Mouse (Mus musculus) naive thymus-derived CD4-positive, alpha-beta T cell, adult 2 months (primary cell): Measurements from ENCODE around the gene Psmd11.

ENCODE experiments used
- DNase-seq: peaks from one replicate; pipeline ENCODE4 v3.0.0-alpha.2; 2011; ENCODE audit warnings: low read depth

The Psmd11 gene

DNA sequence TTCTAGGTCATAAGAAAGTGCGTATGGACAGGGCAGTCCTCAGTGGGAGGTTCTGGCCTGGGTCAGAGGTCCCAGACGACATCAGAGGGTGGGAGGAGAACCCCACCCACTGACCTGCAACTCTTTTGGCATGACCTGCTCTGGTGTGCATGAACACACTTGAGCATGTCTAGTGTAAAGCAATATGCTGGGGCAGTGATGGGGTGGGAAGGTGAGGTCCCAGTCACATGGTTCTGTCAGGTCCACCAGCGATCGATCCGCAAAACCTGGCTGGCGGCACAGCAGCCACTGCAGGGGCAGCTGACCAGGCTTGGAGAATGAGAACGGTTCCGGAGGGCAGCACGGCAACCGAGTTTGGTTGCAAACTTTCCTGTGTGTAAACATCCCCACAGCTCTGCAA lies 53.9 kb downstream of the Psmd11 start:
- no peak for DNase-seq

DNA sequence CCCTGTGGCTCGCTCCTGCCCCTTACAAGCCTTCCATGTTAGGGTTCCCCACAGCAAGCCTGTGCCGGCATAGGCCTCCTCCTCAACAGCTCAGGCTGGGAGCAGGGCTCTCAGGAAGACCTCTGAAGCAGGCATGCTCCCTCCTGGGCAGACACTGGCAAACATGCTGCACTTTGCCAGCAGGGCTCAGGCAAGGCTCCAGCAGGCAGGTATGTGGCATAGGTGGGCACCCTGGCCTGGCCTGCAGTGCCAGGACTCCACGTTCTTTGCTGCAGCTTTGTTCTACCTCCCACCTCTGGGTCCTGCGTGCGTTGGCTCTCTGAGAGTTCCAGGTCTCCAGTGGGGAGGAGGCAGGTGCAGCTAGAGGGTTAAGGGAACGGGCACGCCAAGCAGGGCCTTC lies 54.5 kb downstream of the Psmd11 start:
- no peak for DNase-seq

DNA sequence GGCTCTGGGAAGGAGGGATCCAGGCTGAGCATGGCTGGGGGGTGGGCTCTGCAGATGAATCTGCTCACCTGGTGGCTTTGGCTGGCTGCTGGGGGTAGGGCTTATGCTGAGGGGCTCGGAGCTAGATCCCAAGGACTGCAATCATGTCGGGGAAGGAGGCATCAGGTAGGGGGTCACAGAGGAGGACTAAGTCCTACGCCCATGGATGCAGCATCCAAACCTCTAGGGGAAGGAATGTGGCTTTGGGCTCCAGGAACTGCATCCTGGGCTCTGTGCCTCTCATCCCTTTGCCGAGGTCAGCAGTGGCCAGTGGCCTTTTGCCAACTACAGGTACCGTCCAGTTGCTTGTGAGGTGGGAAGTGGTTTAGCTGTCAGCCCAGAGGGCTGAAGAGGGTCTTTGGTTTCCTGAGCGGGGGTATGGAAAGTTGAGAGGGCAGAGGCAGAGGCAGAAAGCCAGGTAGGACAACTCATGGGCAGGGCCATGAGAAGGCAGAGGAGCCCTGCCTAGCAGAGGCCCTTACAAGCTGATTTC lies 55.2 kb downstream of the Psmd11 start:
- no peak for DNase-seq

DNA sequence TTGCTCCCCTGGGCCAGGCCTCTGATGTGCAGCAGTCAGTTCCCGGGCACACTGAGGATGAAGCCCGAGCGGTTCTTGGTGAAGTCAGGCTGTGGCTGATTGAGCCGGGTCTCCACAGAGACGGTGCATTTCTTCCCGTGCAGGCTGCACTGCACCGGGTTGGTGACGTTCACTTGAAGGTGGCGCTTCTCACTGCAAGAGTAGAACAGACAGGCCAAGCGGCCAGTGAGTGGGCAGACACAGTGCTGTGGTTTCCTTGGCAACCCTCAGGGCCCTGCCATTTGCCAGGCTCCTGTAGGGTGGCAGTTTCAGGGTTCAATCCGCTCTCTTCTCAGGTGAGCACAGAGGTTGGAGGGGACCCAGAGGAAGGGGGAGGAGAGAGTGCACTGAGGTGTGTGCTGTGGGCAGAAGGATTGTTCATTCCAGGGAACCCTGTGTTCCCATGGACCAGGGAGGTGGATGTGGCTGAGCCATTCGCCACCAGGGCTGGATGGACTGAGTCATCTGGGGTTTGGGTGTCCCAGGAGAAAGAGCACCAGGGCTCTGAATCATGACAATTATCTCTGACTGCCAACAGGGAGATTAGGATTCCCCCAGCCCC lies 55.9 kb downstream of the Psmd11 start:
- DNase-seq: no peak

DNA sequence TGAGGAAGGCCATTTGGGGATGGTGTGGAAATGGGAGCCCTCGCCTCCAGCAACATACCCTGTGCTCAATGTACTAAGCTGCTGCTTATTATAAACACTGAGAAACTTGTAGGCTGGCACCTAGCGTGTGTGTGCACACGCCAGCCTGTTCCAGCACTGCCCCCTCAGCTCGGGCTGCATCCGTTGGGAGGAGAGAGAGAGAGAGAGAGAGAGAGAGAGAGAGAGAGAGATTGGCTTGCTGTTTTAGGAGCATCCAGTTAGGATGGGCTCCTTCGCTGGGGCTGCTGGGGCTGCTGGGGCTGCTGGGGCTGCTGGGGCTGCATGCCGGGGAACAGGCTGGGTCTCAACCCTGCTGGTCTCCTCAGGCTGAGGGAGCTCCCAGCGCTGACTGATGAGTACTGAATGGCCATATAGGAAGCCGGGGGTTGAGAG lies 56.7 kb downstream of the Psmd11 start:
- no peak for DNase-seq

DNA sequence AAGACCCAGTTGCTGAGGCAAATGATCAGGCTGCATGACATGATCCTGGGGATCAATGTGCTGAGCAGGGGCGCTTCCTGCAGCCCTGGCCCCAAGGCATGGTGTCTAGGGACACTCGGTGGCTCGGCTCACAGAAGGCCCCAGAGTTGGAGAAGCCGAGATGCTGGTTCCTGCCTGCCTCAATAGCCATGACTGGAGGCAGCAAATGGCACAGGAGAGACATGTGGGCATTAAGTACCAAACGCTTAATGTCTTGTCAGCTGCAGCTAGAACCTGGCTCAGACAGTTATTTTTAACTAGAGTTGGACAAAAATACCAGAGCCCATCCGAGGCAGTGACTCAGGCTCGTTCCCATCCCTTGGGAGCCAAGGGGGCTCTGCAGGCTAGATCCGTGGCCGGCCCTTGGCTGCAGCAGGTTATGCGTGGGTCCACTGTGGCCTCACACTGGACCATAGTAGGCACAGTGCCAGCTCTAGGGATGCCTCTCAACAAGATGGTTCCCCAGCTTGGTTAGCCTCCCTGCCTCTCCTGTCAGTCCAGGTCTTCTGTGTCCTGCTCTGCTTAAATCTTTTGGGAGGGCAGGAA lies 57.3 kb downstream of the Psmd11 start:
- DNase-seq: no peak

DNA sequence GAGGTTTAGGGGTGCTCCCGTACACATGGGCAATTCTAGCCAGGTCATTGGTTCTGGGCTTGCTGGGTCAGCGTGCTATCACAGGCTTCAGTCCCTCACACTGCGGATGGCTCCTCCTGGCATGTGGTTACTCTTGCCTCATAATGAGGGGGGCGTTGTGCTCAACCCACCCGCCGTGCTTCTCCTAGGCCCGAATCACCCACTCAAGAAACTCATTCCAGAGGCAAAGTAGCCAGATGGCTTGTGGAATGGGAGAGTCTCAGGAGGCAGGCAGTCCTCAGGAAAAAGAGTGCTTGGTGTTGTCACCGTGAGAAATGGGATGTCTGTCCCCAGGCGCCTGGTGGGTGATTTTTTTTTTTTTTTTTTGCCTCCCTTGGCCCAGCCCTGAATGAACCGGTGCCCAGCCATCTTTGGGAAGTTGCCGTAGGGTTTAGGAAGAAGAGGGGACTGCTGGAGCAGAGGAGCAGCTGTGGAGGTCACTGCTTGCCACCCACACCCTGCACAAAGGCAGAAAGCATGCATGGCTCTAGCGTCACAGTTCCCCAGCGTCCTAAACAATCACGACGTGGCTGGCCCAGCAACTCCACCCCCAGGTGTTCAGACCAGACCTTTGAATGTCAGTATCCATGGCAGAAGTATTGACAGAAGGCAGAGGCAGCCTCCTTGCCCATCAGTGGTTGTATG lies 59.6 kb downstream of the Psmd11 start:
- no peak for DNase-seq

DNA sequence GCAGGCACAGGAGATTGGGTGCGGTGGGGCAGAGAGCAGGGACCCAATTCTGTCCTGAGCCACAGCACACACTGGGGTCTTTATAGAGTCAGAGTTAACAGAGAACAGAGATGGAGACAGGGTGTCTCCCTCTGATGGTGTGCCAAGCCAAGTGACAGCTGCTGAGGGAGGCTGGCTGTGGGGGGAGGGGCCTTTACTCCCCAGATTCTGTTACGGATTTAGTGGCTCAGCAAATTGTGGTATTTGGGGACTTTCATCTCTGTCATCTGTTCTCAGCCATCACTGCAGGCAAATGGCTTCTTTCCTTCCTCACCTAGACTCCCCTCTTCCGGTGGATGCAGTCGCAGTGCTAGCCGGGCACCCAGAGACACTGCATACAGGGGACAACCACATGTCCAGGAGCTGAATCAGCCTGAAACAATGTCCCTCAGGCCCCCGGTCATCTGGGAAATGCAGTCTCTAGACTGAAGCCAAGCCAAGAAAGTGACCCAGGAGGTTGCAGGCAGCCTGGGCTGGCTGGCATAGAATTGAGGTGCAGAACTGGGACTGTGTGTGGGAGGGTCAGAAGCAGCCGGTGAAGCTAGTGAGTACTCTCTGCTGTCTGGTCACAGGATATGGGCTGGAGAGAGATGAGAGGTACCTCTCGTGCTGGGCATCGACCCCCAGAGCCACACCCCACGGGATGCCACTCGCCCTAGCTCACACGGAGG lies 60.9 kb downstream of the Psmd11 start:
- DNase-seq: peak; percentile 49

DNA sequence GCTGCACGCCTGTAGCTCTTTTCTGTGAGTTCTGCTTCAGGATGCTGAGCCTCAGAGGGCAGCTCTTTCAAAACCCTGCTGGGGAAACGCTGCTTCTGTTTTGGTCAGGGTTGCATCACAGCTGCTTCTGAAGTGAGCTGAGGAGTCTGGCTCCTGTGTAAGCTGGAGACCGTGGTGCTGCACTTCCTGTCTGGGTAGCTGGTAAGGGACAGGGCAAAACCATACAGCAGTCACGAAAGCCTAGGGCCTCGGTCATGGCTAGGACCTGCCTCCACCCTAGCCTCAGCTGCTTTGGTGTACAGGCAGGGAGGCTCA lies 61.4 kb downstream of the Psmd11 start:
- peak; percentile 44 for DNase-seq

DNA sequence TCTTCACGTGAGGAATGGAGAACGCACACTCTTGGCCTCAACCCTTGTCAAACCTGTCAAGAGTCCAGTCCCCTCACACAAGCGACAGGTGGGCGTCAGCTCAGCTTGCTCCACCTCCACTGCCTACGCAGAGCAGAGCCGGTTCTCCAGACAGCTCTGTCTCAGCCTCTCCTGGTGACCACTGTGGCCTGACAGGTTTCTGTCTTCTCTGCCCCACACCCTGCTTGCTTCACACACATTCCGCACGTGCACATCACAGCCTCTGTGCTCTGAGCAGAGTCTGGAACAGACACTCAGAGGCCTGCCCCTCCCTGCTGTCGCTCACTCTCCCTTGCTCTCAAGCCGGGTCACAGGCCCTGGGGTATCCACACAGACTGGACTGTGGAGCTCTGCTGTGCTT lies 62.4 kb downstream of the Psmd11 start:
- no peak for DNase-seq

DNA sequence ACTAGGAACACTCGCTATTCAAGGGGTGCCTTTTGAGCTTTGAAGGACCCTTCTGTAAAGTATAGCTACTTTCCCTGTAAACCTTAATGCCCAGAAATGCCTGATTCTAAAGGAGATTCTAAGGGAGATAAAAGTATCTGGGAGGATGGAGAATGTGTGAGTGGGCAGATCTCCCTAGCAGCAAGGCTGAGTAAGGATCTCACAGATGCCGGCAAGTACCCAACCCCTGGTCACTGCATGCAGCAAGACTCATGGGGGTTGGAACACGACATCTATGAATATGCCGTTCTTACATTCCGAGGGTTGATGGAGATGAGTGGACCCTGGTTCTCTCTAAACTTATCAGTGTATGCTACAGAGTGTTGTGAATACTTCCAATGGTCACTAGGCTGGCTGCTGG lies 64.8 kb downstream of the Psmd11 start:
- DNase-seq: no peak

DNA sequence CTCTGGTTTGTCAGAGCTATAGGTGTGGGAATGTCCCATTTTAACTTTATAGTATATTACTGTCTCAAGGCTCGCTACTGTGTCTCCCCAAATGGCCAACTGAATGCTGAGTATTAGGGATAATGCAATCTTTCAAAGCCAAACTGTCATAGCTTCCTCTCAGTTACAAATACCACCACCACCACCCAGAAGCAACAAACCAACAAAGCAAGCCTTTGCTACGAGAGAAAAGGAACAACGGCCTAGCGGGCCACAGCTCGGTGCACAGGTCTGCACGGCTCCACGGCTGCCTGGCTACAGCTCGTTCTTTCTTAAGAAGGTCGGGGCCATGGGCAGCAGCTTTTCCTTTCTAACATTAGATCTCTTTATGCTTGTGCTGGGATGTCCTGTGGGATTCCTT lies 66.4 kb downstream of the Psmd11 start:
- no peak for DNase-seq

DNA sequence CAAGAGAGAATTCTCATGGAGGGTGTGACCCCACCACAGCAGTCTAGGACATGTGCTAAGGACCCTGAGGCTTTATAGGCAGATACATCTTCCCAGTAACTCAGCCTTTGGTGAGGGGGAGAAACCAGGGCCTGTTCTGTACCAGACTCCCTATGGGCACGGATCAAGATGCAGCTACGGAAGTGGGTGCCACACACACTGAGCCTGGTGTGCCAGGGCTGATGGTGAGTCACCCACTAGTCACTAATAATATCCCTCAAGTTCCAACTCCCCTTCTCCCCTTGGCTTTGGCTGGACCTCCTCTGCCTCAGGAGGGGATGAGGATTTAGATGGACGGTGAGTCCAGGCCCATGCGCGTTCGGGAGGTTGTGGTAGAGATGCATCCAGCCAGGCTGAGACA lies 67.6 kb downstream of the Psmd11 start:
- no peak for DNase-seq

DNA sequence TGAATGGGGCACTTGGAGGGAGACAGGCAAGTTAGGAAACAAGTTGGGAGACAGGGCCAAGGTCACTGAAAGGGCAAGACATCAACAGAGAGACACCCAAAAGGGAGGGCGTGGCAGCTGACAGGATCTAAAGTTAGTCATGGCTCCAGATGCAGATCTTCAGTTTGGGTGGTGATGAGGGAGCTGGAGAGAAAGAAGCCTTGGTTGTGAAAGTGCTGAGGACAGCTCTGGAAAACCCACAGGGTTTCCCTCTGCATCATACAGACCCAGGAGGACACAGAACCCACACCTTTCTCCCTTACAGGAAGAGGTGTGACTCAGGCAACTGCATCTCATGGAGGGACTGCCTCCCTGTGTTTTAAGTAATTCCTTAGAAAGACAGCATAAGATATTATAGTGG lies 68.2 kb downstream of the Psmd11 start:
- no peak for DNase-seq

DNA sequence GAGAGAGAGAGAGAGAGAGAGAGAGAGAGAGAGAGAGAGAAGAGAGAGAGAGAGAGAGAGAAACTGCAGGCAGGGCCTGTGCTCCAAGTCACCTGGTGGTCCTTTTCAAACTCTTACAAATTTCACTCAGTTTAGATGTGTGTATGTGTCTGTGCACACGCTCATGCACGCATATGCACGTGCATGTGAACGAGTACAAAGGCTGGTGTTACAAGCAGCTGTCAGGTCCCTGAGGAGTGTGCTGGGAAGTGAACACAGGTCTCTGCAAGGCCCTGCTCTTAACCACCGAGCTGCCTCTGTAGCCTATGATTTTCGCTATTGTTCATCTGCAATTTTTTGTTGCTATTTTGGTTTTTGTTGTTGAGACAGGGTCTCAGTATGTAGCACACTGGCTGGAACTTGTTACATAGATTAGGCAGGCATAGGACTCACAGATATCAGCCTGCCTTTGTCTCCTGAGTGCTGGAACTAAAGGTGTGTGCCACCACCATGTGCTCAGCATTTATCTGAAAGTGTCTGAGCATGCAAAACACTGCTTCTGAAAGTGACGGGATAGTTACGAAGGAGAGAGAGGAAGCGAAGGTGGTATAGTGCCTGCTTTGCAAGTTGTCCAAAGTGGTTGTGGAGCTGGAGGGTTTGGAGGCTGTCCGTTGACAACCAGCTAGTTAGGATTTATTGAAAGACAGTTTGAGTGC lies 69.0 kb downstream of the Psmd11 start:
- DNase-seq: no peak

DNA sequence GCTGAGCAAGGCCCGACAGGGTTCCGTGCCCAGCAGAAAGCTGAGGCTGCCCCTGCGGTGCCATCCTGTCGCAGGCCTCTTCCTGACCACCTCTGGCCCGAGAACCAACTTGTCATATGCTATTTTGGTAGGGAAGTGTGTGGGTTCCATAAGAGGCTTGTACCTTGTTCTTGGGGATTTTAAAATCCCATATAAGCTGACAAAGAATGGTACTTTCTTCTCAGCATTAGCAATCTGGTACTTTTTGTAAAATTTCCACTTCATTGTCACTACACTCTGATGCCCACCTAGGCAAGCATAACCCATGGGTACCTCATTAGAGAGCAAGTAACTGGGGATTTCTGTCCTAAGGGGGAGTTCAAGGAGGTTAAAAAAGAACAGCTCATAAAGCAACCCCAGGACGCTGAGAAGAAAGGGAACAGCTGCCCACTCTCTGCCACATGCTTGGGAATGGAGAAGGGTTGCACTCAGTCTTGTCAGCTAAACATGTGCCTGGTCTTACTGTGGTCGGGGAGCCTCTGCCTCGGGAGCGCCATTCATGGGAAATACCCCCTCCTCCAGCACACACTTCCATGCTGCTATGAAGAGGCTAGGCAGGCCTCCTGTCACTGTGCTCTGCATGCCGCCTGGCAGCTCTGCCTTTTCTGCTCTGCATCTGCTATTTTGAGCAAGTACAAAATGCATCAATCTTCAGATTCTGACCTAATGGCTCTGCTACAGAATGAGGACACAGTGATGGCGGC lies 70.1 kb downstream of the Psmd11 start:
- no peak for DNase-seq

DNA sequence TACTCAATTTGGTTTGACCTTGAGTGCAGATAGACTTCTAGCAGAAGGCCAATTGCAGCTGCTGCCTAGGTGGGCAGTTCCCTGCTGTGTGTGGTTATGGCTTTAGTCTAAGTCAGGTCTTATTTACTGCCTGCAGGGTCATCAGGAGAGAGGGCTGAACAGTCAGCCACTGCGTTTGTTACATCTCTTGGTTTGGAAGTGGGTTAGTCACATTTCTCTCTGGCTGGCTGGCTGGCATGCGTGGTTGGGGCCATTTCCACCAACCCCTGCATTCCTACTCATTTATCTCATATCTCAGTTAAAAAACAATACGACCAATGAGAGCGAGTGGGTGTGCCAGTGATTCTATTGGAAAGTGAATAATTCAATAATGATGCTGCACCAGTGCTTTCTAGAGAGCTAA lies 71.1 kb downstream of the Psmd11 start:
- no peak for DNase-seq

DNA sequence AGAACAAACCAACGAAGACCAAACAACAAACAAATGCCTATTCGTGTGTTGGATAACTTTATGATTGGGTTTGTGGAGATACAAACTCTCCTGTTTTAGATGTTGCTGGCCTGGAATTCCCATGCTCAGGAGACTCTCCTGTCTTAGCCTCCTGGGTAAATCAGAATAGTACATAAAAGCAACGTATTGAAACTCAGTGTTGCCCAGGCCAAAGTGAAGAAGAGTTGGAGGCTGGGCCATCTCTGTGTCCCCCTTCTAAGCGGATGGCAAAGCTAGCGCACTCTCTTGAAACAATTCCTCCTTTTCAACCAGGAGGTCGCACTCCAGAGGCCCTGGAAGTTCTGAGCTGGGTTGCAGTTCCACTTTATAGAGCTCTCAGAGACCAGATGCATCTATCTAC lies 74.9 kb downstream of the Psmd11 start:
- no peak for DNase-seq

DNA sequence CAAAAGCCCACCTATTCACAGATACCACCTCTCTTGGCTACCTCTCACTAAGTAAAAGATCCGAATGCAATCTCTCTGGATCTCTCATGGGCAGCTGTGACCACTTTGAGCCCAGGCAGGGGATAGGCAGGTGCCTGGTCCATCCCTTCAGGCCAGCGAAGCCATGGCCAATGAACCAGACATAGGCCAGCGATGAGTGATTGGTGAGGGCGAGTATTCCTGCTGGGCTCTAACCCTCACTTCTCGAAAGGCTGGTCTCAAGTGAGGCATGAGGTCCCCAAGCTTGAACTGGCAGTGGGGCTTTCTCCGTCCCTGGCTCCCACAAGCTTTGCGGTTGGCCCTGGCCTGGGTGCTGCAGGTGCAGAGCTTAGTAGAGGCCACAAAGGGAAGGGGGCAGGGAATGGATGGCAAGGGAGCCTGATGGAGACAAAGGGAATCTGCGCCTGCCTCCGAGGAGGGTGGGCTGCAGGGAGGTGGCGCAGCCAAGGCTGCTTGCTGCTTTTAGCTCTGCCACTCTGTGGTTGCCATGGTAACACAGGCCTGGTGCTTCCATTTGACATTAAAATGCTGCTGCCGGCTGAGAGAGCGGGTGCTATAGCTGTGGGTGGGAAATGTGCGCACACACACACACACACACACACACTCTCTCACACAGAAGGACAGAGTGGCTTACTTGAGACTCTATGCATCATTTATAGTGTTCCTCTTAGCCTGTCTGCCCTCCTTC lies 75.5 kb downstream of the Psmd11 start:
- peak; percentile 58 for DNase-seq

DNA sequence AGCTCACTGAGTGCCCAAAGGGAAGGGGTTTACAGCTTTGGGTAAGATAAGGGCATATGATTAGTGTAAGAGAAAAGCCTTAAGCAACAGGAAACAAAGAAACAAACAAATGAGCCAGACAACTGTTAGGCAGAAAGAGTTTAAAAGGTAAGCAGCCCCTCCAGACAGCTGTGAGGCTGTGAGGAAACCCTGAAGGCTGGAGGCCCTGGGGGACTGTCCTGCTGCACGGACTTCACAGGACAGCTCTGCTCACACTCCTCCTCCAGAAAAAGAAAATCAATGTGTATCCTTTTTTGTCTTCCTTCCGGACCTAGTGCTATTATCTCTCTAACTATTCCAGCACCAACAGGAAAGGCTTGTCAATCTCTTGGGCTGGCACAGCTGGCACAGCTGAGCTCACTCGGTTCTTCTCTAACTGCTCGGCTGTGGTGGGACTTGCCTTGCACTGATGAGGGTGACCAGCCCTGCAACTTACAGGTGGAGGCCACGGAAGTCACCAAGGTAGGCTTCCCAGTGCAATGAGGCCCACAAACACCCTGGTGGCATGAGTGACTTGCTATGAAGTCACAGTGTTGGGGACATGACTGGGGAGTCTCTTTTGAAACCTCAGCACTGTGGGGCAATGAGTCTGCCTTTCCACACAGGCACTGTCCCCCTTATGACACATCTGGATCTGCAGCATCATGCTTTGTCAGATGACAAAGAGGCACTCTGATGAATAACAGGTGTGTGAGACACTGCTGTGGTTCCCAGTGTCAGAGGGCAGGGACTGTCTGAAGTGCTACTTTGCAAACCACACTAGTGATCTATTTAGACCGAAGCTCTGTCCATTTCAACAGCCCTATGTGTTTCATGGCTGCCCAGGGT lies 76.3 kb downstream of the Psmd11 start:
- DNase-seq: no peak
